Mouse (Mus musculus) kidney, postnatal 10 days (tissue): ENCODE measurements around the gene Arpc2.

Experiments
- DNase-seq: peaks from one replicate; pipeline ENCODE4 v3.0.0; 2021; ENCODE audit warnings: mixed read lengths

Gene Arpc2

GRCm38 (mm10) chr1:74239618-74240017 lies 3.7 kb downstream of the Arpc2 start:
- peak; percentile 31 for DNase-seq

- DNase-seq, result peak; percentile 39
These were observed 4.4 kb downstream of the Arpc2 start for GRCm38 (mm10) chr1:74240311-74240710.

GRCm38 (mm10) chr1:74240832-74241231 lies 4.9 kb downstream of the Arpc2 start:
- no peak for DNase-seq

- DNase-seq, result no peak
These were observed 9.6 kb downstream of the Arpc2 start for GRCm38 (mm10) chr1:74245525-74245924.

- peak; percentile 53 for DNase-seq
These were observed 12.9 kb downstream of the Arpc2 start for GRCm38 (mm10) chr1:74248799-74249198.

GRCm38 (mm10) chr1:74249331-74249980 lies 13.6 kb downstream of the Arpc2 start:
- peak; percentile 33 for DNase-seq

- DNase-seq, result no peak
These were observed 14.2 kb downstream of the Arpc2 start for GRCm38 (mm10) chr1:74250096-74250495.

GRCm38 (mm10) chr1:74255704-74256345 lies 19.9 kb downstream of the Arpc2 start:
- no peak for DNase-seq

GRCm38 (mm10) chr1:74256782-74257181 lies 20.9 kb downstream of the Arpc2 start:
- no peak for DNase-seq

GRCm38 (mm10) chr1:74262510-74262909 lies 26.6 kb downstream of the Arpc2 start:
- no peak for DNase-seq

- no peak for DNase-seq
These were observed 32.9 kb downstream of the Arpc2 start for GRCm38 (mm10) chr1:74268750-74269149.

GRCm38 (mm10) chr1:74271659-74272058 lies 35.8 kb downstream of the Arpc2 start:
- DNase-seq, result no peak

- peak; percentile 27 for DNase-seq
These were observed 39.1 kb downstream of the Arpc2 start for GRCm38 (mm10) chr1:74275015-74275414.

- DNase-seq, result no peak
These were observed 41.2 kb downstream of the Arpc2 start for GRCm38 (mm10) chr1:74277041-74277440.

GRCm38 (mm10) chr1:74277883-74278537 lies 42.1 kb downstream of the Arpc2 start:
- peak; percentile 73 for DNase-seq

GRCm38 (mm10) chr1:74278538-74278937 lies 42.7 kb downstream of the Arpc2 start, which contains the start of gene Gpbar1:
Gpbar1 (plus strand) TSS chr1:74278550.
- no peak for DNase-seq

- DNase-seq, result no peak
These were observed 43.1 kb downstream of the Arpc2 start for GRCm38 (mm10) chr1:74278988-74279387.

GRCm38 (mm10) chr1:74280591-74281325 lies 44.9 kb downstream of the Arpc2 start:
- DNase-seq, result no peak

GRCm38 (mm10) chr1:74281372-74281771 lies 45.5 kb downstream of the Arpc2 start:
- no peak for DNase-seq

GRCm38 (mm10) chr1:74281886-74282285 lies 46.0 kb downstream of the Arpc2 start:
- DNase-seq, result no peak

- DNase-seq, result no peak
These were observed 47.2 kb downstream of the Arpc2 start for GRCm38 (mm10) chr1:74282896-74283625.

- peak; percentile 84 for DNase-seq
These were observed 48.0 kb downstream of the Arpc2 start for GRCm38 (mm10) chr1:74283686-74284463.
